Mouse (Mus musculus) midbrain, embryonic 10.5 days (tissue): Measurements from ENCODE around the gene Slc22a4. TPM values are rescaled to one million over a fixed set of nuclear protein-coding genes. Genes with fewer than 3 reads are reported as not detected.

Experiments
- DNase-seq: peaks from one replicate; pipeline ENCODE4 v3.0.0-alpha.2; 2017; ENCODE audit warnings: low spot score
- H3K27ac ChIP-seq: fragments of 300-500 bp; sonication (generic); replicated peaks from 2 replicates; pipeline ENCODE4 v1.5.1; 2016; ENCODE audit warnings: mild to moderate bottlenecking
- H3K27me3 ChIP-seq: fragments of 300-500 bp; sonication (generic); 2 replicates; pipeline ENCODE4 v1.6.1; 2016; ENCODE audit warnings: low read depth, mild to moderate bottlenecking; ENCODE audit not compliant: poor library complexity, severe bottlenecking
- H3K36me3 ChIP-seq: fragments of 300-500 bp; sonication (generic); 2 replicates; pipeline ENCODE4 v1.6.1; 2016; ENCODE audit warnings: mild to moderate bottlenecking, moderate library complexity
- H3K4me1 ChIP-seq: fragments of 300-500 bp; sonication (generic); 2 replicates; pipeline ENCODE4 v1.6.1; 2016
- H3K4me3 ChIP-seq: fragments of 300-500 bp; sonication (generic); 2 replicates; pipeline ENCODE4 v1.5.1; 2016; ENCODE audit warnings: mild to moderate bottlenecking, moderate library complexity
- H3K9me3 ChIP-seq: fragments of 300-500 bp; sonication (generic); replicated peaks from 2 replicates; pipeline ENCODE4 v1.6.1; 2016; ENCODE audit warnings: mild to moderate bottlenecking
- WGBS: fragments of 180-500 bp; shearing (Covaris S2); methylation state at CpG from one replicate; pipeline ENCODE4 v1.1.7; 2016; 5-methylcytosine and 5-hydroxymethylcytosine counted together
- polyA plus RNA-seq: library from polyadenylated mRNA; unstranded; fragments of >200 nt; fragmentation: Nextera tagmentation; extraction: Ambion mirVana; gene quantifications from 2 replicates; pipeline ENCODE4 v1.2.1, GENCODE M21; 2016

The Slc22a4 gene
- polyA plus RNA-seq, 1 experiment from 2014 or later: 1.3 TPM

DNA sequence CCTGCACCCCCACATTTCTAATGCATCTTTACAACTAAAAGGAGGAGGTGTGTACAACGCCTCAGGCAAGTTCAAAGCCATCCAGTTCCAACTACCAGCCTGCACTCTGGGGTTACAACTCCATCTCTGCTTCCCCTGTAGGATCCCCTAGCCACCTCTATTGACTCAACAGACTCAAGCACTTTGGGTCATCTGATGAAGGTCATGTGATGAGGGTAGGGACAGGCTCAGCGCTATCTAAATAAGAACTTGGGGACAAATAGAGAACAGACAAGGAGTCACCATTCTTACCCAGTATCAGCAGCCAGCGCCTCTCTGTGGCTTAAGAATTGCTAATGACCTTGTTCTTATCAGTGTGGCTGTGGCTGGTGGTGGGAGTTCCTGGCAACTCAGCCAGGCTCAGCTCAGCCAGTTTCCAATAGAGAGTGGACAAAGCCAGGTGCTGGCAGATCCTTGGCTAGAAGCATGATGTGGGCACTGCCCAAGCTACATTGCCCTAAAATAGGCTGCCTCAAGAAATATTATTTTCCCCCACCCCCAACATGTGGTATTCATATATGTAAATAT, 36.6 kb upstream of the Slc22a4 start:
- no peaks in the 10 kb centered on the region for H3K36me3 ChIP-seq
- no peak overlapping the region for H3K27ac ChIP-seq
- H3K9me3 ChIP-seq: no peaks in the 10 kb centered on the region
- 79% methylated on average over 3 of the region's 3 CpGs for WGBS
- no peak overlapping the region for H3K4me3 ChIP-seq
- H3K27me3 ChIP-seq: peaks cover 28% of the 10 kb centered on the region
- DNase-seq: no peak
- H3K4me1 ChIP-seq: peaks cover 49% of the 10 kb centered on the region

DNA sequence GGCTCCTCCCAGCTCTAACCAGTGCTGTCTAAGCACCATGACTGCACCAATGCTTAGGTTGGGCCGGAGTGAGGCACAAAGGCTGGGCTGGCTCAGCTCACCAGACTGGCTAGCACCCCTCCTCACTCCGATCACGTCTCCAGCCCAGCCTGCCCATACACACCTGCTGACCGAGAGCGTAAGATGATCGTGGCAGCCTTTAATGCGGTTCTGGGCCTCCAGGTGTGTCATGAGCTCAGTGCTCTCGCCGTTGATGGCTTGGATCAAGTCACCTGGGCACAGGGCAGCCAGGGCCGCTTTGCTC, 35.5 kb upstream of the Slc22a4 start:
- H3K27ac ChIP-seq: no peak overlapping the region; the same call in 1 of the 2 replicates
- peaks cover 23% of the 10 kb centered on the region for H3K27me3 ChIP-seq
- peaks cover 49% of the 10 kb centered on the region for H3K4me1 ChIP-seq
- DNase-seq: peak; percentile 6
- 90% methylated on average over 10 of the region's 10 CpGs for WGBS
- H3K9me3 ChIP-seq: no peaks in the 10 kb centered on the region
- no peak overlapping the region for H3K4me3 ChIP-seq
- no peaks in the 10 kb centered on the region for H3K36me3 ChIP-seq

DNA sequence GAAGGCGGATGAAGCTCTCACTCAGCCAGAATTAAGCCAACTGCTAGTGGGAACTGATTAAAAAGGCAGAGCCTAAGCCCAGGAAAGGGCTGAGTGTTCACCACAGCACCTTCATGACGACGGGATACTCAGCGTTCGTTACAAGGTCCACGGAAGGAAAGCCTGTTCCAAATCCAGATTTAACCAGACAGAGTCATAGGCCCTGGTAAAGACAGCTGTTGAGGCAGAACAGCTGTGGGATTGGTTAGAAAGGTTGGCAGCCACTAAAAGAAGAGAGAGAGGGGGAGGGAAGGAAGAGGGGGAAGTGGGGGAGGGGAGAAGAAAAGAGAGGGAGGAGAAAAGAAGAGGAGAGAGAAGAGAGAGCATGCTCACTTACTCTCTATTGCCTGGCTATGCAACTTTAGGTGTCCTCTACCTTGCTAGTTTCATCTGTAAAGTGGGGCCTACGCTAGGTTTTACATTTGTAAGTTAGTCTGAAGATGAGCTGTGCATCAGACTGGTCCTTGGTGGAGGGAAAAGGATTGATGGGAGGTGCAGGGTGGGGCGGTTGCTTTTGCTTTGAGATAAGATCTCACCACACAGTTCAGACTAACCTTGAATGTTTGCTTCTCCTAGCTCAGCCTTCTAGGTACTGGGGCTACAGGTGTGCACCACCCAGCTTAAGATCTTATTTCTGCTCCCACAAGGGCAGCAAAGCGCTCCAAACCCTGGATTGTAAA, 35.0 kb upstream of the Slc22a4 start:
- H3K4me3 ChIP-seq: no peak overlapping the region
- peaks cover 49% of the 10 kb centered on the region for H3K4me1 ChIP-seq
- WGBS: 82% methylated on average over 9 of the region's 9 CpGs
- H3K9me3 ChIP-seq: no peaks in the 10 kb centered on the region
- DNase-seq: no peak
- peaks cover 18% of the 10 kb centered on the region for H3K27me3 ChIP-seq
- H3K36me3 ChIP-seq: no peaks in the 10 kb centered on the region
- H3K27ac ChIP-seq: no peak overlapping the region

DNA sequence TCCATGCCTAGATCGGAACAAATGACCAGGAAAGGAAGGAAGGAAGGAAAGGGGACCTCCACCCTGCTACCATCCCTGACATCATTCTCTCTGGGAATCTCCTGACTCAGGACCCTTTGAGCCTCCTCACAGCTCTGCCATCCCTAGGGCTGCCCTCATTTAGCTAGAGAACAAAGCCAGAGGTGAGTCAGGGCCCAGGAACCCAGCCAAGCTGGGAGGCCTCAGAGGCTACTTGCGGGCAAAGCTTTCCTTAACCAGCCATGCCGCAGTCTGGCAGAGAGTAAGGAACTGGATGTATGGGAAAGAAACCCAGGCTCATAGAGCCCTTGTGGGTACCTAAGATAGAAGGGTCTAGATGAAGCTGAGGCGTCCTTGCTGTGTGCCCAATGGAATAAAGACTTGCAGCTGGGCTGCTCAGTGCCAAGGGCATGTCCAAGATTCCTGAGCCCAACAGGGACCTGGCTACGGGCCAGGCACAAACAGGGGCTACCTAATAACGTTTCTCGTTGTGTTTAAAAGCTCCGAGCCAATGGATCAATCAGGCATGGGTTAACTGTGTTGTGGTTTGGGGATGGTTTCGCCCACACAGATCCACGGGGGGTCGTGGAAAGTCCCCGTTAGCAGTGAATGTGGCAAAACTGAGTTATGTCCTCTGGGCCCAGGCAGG, 34.3 kb upstream of the Slc22a4 start:
- Histone ChIP-seq H3K36me3 (no peaks in the 10 kb centered on the region), H3K4me1 (peaks cover 49% of the 10 kb centered on the region), H3K27me3 (peaks cover 11% of the 10 kb centered on the region), H3K9me3 (no peaks in the 10 kb centered on the region), H3K27ac (no peak overlapping the region), H3K4me3 (no peak overlapping the region)
- DNase-seq: no peak
- 90% methylated on average over 12 of the region's 12 CpGs for WGBS

DNA sequence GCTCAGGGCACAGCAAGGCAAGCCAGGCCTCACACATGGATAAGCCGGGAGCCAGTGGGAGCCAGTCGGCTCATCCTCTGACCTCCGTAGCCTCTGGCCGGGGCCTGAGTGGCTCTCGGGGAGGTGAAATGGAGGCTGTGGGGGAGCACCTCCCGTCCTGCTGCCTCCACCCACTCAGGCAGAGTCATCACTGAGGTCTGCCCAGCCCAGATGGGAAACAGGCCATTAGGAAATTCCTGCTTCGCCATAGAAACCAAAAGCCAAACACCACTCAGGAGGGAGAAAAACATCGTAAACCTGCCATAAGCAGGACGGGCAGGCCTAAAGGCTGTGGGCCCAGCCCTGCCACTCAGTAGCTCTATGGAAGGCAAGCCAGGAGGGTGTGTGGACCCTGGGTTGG, 32.4 kb upstream of the Slc22a4 start:
- WGBS: 58% methylated on average over 9 of the region's 9 CpGs
- 0 out of 2 replicates have a peak, but pooled peaks cover 2% of the 10 kb centered on the region for H3K36me3 ChIP-seq
- H3K4me1 ChIP-seq: peaks cover 60% of the 10 kb centered on the region
- H3K27me3 ChIP-seq: no peaks in the 10 kb centered on the region
- H3K9me3 ChIP-seq: no peaks in the 10 kb centered on the region
- peak overlapping the region; percentile 53 for H3K27ac ChIP-seq
- no peak overlapping the region for H3K4me3 ChIP-seq
- no peak for DNase-seq

DNA sequence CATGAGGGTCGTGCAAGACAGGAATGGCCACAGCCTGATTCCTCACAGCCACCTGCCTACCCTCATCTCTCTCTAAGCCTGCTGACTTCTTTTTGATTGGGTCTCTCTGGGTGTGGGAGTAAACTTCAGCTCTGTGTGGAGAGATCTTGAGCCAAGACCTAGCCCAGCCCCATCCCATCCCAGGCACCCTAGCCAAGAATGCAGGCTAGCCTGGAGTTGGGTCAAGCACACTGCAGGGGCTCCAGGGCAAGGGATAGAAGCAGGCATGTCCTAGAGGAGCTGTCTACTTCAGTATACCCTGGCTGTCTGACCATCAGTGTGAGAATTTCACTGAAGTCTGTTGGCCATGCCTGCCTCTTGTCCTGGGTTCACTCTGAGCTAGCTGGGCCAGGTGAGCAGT, 31.6 kb upstream of the Slc22a4 start:
- H3K4me1 ChIP-seq: peaks cover 60% of the 10 kb centered on the region
- DNase-seq: no peak

DNA sequence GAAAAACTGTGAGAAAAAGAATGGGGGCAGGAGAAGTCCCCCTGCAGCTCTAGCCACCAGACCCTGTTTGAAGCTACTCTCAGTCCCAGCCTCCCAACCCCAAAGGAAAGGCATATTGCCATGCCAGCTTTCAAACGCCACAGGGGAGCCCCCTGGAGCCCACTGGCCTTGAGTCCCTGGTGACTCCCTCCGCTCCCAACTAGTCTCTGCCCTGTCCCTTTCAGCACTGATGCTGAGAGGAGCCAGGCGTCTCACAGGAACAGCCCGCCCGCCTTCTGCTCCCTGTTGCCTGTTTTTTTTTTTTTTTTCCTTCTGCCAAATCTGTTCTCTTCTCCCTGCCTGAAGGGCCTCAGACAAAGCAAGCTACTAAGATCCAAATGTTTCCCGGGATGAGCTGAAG, 30.8 kb upstream of the Slc22a4 start:
- peaks cover 60% of the 10 kb centered on the region for H3K4me1 ChIP-seq
- DNase-seq: peak; percentile 26
- no peak overlapping the region for H3K4me3 ChIP-seq
- no peaks in the 10 kb centered on the region for H3K9me3 ChIP-seq
- 0 out of 2 replicates have a peak, but pooled peaks cover 2% of the 10 kb centered on the region for H3K36me3 ChIP-seq
- peak overlapping the region; percentile 78 for H3K27ac ChIP-seq
- WGBS: 11% methylated on average over 6 of the region's 6 CpGs
- H3K27me3 ChIP-seq: no peaks in the 10 kb centered on the region

More for the DNA sequence above, 31.6 kb upstream of the Slc22a4 start:
- Histone ChIP-seq H3K27me3 (no peaks in the 10 kb centered on the region), H3K9me3 (no peaks in the 10 kb centered on the region), H3K4me3 (no peak overlapping the region), H3K27ac (peak overlapping the region; percentile 78), H3K36me3 (0 out of 2 replicates have a peak, but pooled peaks cover 2% of the 10 kb centered on the region)
- 26% methylated on average over 1 of the region's 1 CpGs for WGBS

DNA sequence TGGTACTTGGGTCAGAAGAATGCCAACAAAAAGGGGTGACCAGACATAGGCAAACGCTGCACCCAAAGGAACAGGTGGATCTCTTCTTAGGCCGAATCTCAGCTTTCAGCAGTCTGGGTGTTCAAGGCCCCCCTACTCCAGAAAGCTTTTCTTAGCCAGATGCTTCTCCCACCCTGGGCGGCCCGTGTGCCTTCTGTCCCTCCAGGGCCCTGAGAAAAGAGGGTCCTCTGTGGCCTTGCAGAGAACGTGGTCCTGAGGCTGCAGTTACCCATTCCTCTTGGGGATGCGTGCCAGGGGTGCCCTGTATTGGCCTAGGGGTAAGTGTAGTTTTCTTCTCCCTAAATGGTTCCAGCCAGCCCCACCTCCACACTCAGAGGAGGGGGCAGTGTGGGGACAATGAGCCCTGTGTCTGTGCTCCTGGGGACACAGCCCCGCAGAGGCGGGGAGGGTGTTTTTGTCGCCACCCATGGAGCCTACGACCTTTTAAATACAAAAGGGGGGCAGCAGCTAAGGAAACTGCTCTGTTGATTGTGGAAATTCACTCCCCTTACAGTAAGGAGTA, 30.2 kb upstream of the Slc22a4 start:
- H3K27ac ChIP-seq: peak overlapping the region; percentile 78
- no peak for DNase-seq
- H3K4me3 ChIP-seq: no peak overlapping the region
- no peaks in the 10 kb centered on the region for H3K9me3 ChIP-seq
- peaks cover 60% of the 10 kb centered on the region for H3K4me1 ChIP-seq
- H3K27me3 ChIP-seq: no peaks in the 10 kb centered on the region
- 0 out of 2 replicates have a peak, but pooled peaks cover 2% of the 10 kb centered on the region for H3K36me3 ChIP-seq
- WGBS: 31% methylated on average over 10 of the region's 10 CpGs

DNA sequence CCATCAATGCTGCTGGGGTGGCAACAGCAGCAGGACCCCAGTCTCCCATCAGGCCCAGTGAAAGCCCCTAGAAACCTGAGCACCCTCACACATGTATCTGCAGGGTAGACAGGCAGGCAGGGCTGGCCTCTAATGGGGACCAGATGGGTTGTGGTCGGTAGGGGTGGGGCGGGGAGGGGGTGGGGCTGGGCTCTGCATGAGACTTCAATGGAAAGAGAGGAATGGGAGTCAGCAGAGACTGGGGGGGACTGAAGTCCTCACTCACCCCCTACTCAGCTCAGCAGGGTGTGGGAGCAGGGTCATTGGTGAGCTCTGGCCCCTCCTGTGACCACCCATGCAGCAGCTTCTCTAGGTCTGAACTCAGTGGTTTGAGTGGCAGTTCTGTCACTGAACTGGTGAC, 29.5 kb upstream of the Slc22a4 start:
- DNase-seq: peak; percentile 44
- Histone ChIP-seq H3K27ac (peak overlapping the region; percentile 78), H3K27me3 (no peaks in the 10 kb centered on the region), H3K36me3 (0 out of 2 replicates have a peak, but pooled peaks cover 2% of the 10 kb centered on the region), H3K9me3 (no peaks in the 10 kb centered on the region), H3K4me3 (no peak overlapping the region), H3K4me1 (peaks cover 55% of the 10 kb centered on the region)
- WGBS: 17% methylated on average over 2 of the region's 2 CpGs

DNA sequence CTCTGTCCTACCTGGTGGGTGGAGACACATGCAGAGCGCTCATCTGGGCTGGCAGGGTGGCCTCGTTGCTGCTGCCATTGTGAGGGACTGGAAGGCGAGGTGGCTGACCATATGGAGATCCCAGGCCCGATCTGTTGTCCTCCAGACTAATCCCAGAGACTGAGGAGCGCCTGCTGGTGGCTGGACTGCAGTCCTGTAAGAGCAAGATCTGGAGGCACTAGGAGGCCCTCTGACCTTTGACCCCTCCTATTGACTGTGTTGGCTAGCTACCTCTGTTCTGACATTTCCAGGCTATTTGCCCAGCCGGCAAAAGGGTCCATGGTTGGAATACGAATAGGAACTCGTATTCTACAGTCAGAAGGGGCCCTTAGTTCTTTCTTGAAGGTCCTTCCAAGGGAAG, 28.2 kb upstream of the Slc22a4 start:
- H3K27ac ChIP-seq: peak overlapping the region; percentile 66
- H3K4me1 ChIP-seq: peaks cover 54% of the 10 kb centered on the region
- DNase-seq: peak; percentile 71
- WGBS: 21% methylated on average over 8 of the region's 8 CpGs
- no peak overlapping the region for H3K4me3 ChIP-seq
- no peaks in the 10 kb centered on the region for H3K9me3 ChIP-seq
- 0 out of 2 replicates have a peak, but pooled peaks cover 2% of the 10 kb centered on the region for H3K36me3 ChIP-seq
- no peaks in the 10 kb centered on the region for H3K27me3 ChIP-seq

DNA sequence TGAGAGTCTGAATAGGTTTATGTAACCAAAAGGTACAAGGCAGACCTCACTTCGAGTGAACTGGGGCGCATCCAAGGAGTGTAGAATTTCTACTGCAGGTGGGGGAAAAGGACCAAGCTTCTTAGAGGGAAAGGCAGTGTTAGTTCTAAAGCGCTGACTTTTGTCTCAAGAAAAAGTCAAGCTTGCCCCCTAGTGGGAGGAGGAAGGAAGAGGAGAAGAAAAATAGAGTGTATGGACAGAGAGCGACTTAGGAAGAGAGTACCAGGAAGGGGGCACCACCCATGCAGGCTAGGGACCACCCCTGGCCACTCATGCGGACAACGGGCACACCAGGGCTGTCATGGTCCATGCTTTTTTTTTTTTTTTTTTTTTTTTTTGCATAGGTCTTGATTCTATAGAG, 26.4 kb upstream of the Slc22a4 start:
- WGBS: 45% methylated on average over 6 of the region's 6 CpGs
- no peak for DNase-seq
- H3K9me3 ChIP-seq: no peaks in the 10 kb centered on the region
- H3K4me3 ChIP-seq: no peak overlapping the region
- no peaks in the 10 kb centered on the region for H3K27me3 ChIP-seq
- H3K4me1 ChIP-seq: peaks cover 39% of the 10 kb centered on the region
- 0 out of 2 replicates have a peak, but pooled peaks cover 2% of the 10 kb centered on the region for H3K36me3 ChIP-seq
- no peak overlapping the region for H3K27ac ChIP-seq

DNA sequence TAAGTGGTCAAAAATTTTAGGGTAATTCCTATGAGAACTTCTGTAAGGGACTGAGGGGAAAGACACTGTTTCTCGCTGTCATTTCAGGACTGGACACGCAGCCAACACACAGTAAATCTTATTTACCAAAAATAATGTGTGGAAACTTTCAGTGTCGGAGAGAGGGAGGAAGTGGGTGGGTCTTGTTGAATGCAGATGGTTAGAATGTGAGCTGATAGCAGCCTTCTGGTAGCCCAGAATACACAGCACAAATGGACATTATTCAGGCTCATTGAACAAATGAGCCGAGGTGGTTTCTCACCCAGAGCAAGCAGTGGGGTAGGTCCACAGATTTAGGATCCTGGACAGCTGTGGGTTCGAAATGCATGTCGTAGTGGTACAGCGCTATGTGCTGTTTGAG, 25.2 kb upstream of the Slc22a4 start:
- no peaks in the 10 kb centered on the region for H3K27me3 ChIP-seq
- 0 out of 2 replicates have a peak, but pooled peaks cover 2% of the 10 kb centered on the region for H3K36me3 ChIP-seq
- no peak overlapping the region for H3K27ac ChIP-seq
- DNase-seq: no peak
- H3K4me3 ChIP-seq: no peak overlapping the region
- no peaks in the 10 kb centered on the region for H3K9me3 ChIP-seq
- H3K4me1 ChIP-seq: peaks cover 27% of the 10 kb centered on the region
- 94% methylated on average over 7 of the region's 7 CpGs for WGBS

DNA sequence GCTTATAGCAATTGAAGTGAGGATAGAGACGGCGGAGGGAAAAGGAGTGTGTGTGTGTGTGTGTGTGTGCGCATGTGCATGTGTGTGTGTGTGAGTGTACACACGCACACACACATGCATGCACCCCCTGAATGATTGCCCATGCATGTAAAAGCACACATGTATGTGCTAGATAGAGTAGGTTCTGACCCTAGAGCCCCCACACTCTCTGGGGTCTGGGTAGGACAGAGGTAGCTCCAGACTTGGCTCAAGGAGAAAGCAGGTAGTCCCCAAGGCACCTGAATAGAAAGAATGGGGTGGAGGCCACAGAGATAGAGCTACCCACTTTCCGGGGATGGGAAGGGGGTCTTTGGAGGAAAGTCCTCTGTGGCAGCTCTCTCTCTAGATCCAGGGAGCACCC, 24.2 kb upstream of the Slc22a4 start:
- H3K36me3 ChIP-seq: 0 out of 2 replicates have a peak, but pooled peaks cover 2% of the 10 kb centered on the region
- H3K4me1 ChIP-seq: peaks cover 18% of the 10 kb centered on the region
- no peaks in the 10 kb centered on the region for H3K27me3 ChIP-seq
- no peak overlapping the region for H3K4me3 ChIP-seq
- H3K27ac ChIP-seq: no peak overlapping the region
- DNase-seq: no peak
- 94% methylated on average over 5 of the region's 5 CpGs for WGBS
- H3K9me3 ChIP-seq: no peaks in the 10 kb centered on the region
